Mouse (Mus musculus) lung, postnatal 0 days (tissue): ENCODE data around the gene Ydjc.
A peak's percentile ranks its signal among the peaks of the same experiment; 100 is the strongest.

Experiments
- CTCF ChIP-seq: IDR thresholded peaks from 2 replicates; pipeline ENCODE4 v1.5.1; 2016; ENCODE audit warnings: antibody characterized with exemption, mild to moderate bottlenecking
- EP300 ChIP-seq: IDR thresholded peaks from 2 replicates; pipeline ENCODE4 v1.6.1; 2016; ENCODE audit warnings: antibody characterized with exemption, mild to moderate bottlenecking, control low read depth

GRCm38 (mm10) chr16:17127292-17127691 is 17.1 kb upstream of the Ydjc start:
- peak; percentile 82 for TF ChIP-seq CTCF
- TF ChIP-seq EP300 = no peak
